Mouse (Mus musculus) testis, adult 10 weeks (tissue): ENCODE results near the gene B130006D01Rik. TPM values are rescaled to one million over a fixed set of nuclear protein-coding genes. Genes with fewer than 3 reads are reported as not detected.

Source experiments
- polyA plus RNA-seq: library from polyadenylated mRNA; stranded (reverse); fragments of 350-450 nt; fragmentation: Illumina TruSeq; extraction: RNeasy Lipid Tissue Mini Kit (QIAGEN cat#74804); gene quantifications from one replicate; pipeline ENCODE4 v1.2.3, GENCODE M21; 2014; ENCODE audit warnings: low read depth, low replicate concordance

B130006D01Rik gene
- 0.36 TPM for polyA plus RNA-seq

GRCm38 (mm10) chr11:95723287-95723686 lies at the start of gene B130006D01Rik:
TSS of gene B130006D01Rik (plus strand) at chr11:95723587.

DNA sequence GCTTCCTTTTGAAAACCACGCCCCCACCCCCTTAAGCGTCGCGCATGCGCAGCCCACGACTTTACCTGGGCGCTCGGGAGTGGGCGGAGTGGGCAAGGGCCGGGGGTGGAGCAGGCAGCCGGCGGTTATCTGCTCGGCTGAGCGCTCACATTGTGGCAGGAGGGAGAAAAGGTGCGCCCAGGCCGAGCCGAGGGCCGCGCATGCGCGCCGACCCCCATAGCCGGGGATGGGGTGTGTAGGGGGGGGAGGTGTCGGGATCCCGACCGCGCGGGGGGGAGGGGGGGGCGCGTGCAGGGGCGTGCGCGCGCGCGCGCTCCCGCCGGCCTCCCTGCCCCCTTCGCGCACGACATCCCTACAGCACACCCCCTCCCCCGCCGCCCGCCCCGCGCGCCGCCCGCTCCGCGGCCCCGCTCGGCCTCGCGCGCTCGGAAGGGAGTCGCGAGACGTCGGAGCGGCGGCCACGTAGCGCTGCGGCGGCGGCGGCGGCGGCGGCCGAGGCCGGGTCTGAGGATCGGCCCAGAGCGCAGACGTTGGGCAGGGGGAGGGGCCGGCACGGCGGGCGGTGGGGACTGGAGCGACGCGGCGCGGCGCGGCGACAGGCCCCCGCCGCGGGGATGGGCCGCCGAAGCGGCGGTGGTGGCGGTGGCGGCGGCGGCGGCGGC lies 10.7 kb upstream of the B130006D01Rik start, which contains the start of gene Zfp652:
TSS of gene Zfp652 (plus strand) at position 111 of the 662 bp plus-strand sequence.

Other genes starting within 250 kb of the B130006D01Rik start
- not detected for gene Nxph3, start 209.0 kb upstream of the B130006D01Rik start, polyA plus RNA-seq
- gene Ngfr, start 135.9 kb upstream of the B130006D01Rik start, polyA plus RNA-seq = 1.4 TPM
- 3.4 TPM for gene Phb, start 56.6 kb upstream of the B130006D01Rik start, polyA plus RNA-seq
- 7.0 TPM for gene Zfp652, start 10.9 kb upstream of the B130006D01Rik start, polyA plus RNA-seq
- 8.1 TPM for gene Phospho1, start 100.9 kb downstream of the B130006D01Rik start, polyA plus RNA-seq
- gene Gngt2, start 113.6 kb downstream of the B130006D01Rik start, polyA plus RNA-seq = 0.42 TPM
- not detected for gene Abi3, start 118.9 kb downstream of the B130006D01Rik start, polyA plus RNA-seq
- gene B4galnt2, start 191.3 kb downstream of the B130006D01Rik start, polyA plus RNA-seq = 0.43 TPM